Mouse (Mus musculus): ENCODE measurements around the gene Saal1. TPM values are rescaled to one million over a fixed set of nuclear protein-coding genes. Genes with fewer than 3 reads are reported as not detected.

The Saal1 gene
- total RNA-seq, 2 experiments from 2014 or later: 4.2 to 4.3 TPM

Other genes starting within 250 kb of the Saal1 start
- 1 to 10 TPM; 3.7 to 4.1 TPM for gene Sergef, start 70.9 kb downstream of the Saal1 start, total RNA-seq (2021)
- under 1 TPM in 1 of 2 experiments, not detected in 1; 0.17 TPM for gene Tph1, start 38.1 kb downstream of the Saal1 start, total RNA-seq (2021)
- gene Saa3, start 5.0 kb upstream of the Saal1 start, total RNA-seq (2021): 1 to 10 TPM; 1.6 TPM
- gene Saa4, start 21.9 kb upstream of the Saal1 start, total RNA-seq (2021): not detected
- not detected for gene Saa1, start 32.3 kb upstream of the Saal1 start, total RNA-seq (2021)
- gene Saa2, start 41.1 kb upstream of the Saal1 start, total RNA-seq (2021): not detected
- gene Hps5, start 85.4 kb upstream of the Saal1 start, total RNA-seq (2021): 10 to 100 TPM in 1 of 2 experiments, 1 to 10 TPM in 1; 8.0 to 12.5 TPM
- 10 to 100 TPM; 18.2 to 19.0 TPM for gene Gtf2h1, start 85.4 kb upstream of the Saal1 start, total RNA-seq (2021)
- gene Ldha, start 130.8 kb upstream of the Saal1 start, total RNA-seq (2021): 100 to 1,000 TPM; 746 to 778 TPM
- not detected for gene Ldhc, start 150.5 kb upstream of the Saal1 start, total RNA-seq (2021)
- 10 to 100 TPM; 59.6 to 66.3 TPM for gene Tsg101, start 209.3 kb upstream of the Saal1 start, total RNA-seq (2021)
- 1 to 10 TPM; 8.1 to 9.7 TPM for gene Uevld, start 247.8 kb upstream of the Saal1 start, total RNA-seq (2021)